Mouse (Mus musculus) MEL (cell line): ENCODE results near the gene Dydc1. TPM values are rescaled to one million over a fixed set of nuclear protein-coding genes. Genes with fewer than 3 reads are reported as not detected.

Source experiments
- DNase-seq: peaks from one replicate; pipeline ENCODE4 v3.0.0; 2011; ENCODE audit warnings: low read depth, low spot score
- H3K27ac ChIP-seq: 2 replicates; pipeline ENCODE4 v1.5.1; 2012; ENCODE audit warnings: low read depth, mild to moderate bottlenecking, control low read depth, low read length, moderate library complexity; ENCODE audit not compliant: control insufficient read depth
- H3K27me3 ChIP-seq, 2 experiments: fragments of 150-350 bp in 1 of 2; sonication (generic) in 1 of 2; 2 replicates each; pipeline ENCODE4 v1.6.1; 2012; ENCODE audit warnings: low read length in 2 of 2, mild to moderate bottlenecking in 2 of 2, improper control_type of control experiment in 1 of 2, moderate library complexity in 1 of 2; ENCODE audit not compliant: insufficient read depth in 2 of 2, control insufficient read depth in 1 of 2
- H3K36me3 ChIP-seq, 2 experiments: 2 replicates each; pipeline ENCODE4 v1.6.1; 2012 to 2014; ENCODE audit warnings: low read length in 2 of 2, improper control_type of control experiment in 1 of 2, inconsistent platforms in 1 of 2, mild to moderate bottlenecking in 1 of 2; ENCODE audit not compliant: insufficient read depth in 2 of 2, control insufficient read depth in 1 of 2
- H3K4me1 ChIP-seq, 2 experiments: fragments of 150-350 bp in 1 of 2; sonication (generic) in 1 of 2; 2 replicates each; pipeline ENCODE4 v1.6.1; 2012; ENCODE audit warnings: low read length in 2 of 2, improper control_type of control experiment in 1 of 2, mild to moderate bottlenecking in 1 of 2; ENCODE audit not compliant: insufficient read depth in 2 of 2, control insufficient read depth in 1 of 2
- H3K4me3 ChIP-seq, 2 experiments: fragments of 150-350 bp in 1 of 2; sonication (generic) in 1 of 2; 2 replicates each; pipeline ENCODE4 v1.5.1; 2012; ENCODE audit warnings: low read depth in 2 of 2, low read length in 2 of 2, mild to moderate bottlenecking in 2 of 2, moderate library complexity in 2 of 2, control low read depth in 1 of 2, improper control_type of control experiment in 1 of 2; ENCODE audit not compliant: control insufficient read depth in 1 of 2, insufficient read depth in 1 of 2
- H3K79me2 ChIP-seq: 2 replicates; pipeline ENCODE4 v1.6.1; 2012; ENCODE audit warnings: mild to moderate bottlenecking, low read length, moderate library complexity; ENCODE audit not compliant: control insufficient read depth, poor library complexity, insufficient read depth
- H3K9ac ChIP-seq: 2 replicates; pipeline ENCODE4 v1.6.1; 2012; ENCODE audit warnings: low read depth, mild to moderate bottlenecking, control low read depth, low read length, moderate library complexity; ENCODE audit not compliant: control insufficient read depth, poor library complexity, severe bottlenecking
- H3K9me3 ChIP-seq: fragments of 150-350 bp; sonication (generic); replicated peaks from 2 replicates; pipeline ENCODE4 v1.6.1; 2012; ENCODE audit warnings: mild to moderate bottlenecking, low read length, improper control_type of control experiment, moderate library complexity; ENCODE audit not compliant: insufficient read depth
- BHLHE40 ChIP-seq: IDR thresholded peaks from 2 replicates; pipeline ENCODE4 v1.6.1; 2012; ENCODE audit warnings: low read depth, mild to moderate bottlenecking, inconsistent platforms, low read length, improper control_type of control experiment, borderline replicate concordance
- CTCF ChIP-seq, 3 experiments: IDR thresholded peaks in 2 of 3; conservative IDR thresholded peaks in 1 of 3; 2 replicates each; pipeline ENCODE4 v1.5.1; 2011 to 2012; ENCODE audit warnings: low read length in 3 of 3, low read depth in 2 of 3, mild to moderate bottlenecking in 2 of 3, improper control_type of control experiment in 1 of 3, inconsistent platforms in 1 of 3, mixed read lengths in 1 of 3, moderate library complexity in 1 of 3; ENCODE audit not compliant: control insufficient read depth in 1 of 3, insufficient read depth in 1 of 3, poor library complexity in 1 of 3, severe bottlenecking in 1 of 3
- E2F4 ChIP-seq: IDR thresholded peaks from 2 replicates; pipeline ENCODE4 v1.6.1; 2011; ENCODE audit warnings: low read depth, low read length, improper control_type of control experiment, borderline replicate concordance
- EP300 ChIP-seq, 2 experiments: IDR thresholded peaks; 2 replicates each; pipeline ENCODE4 v1.6.1; 2011; ENCODE audit warnings: improper control_type of control experiment in 2 of 2, low read length in 2 of 2, low read depth in 1 of 2, mild to moderate bottlenecking in 1 of 2
- ETS1 ChIP-seq: IDR thresholded peaks from 2 replicates; pipeline ENCODE4 v1.6.1; 2012; ENCODE audit warnings: low read depth, mild to moderate bottlenecking, inconsistent platforms, low read length, improper control_type of control experiment, moderate library complexity
- GABPA ChIP-seq: IDR thresholded peaks from 2 replicates; pipeline ENCODE4 v1.6.1; 2012; ENCODE audit warnings: low read depth, mild to moderate bottlenecking, inconsistent platforms, low read length, improper control_type of control experiment, moderate library complexity
- GATA1 ChIP-seq: IDR thresholded peaks from 2 replicates; pipeline ENCODE4 v1.6.1; 2011; ENCODE audit warnings: low read depth, low read length, improper control_type of control experiment
- KAT2A ChIP-seq: conservative IDR thresholded peaks from 2 replicates; pipeline ENCODE4 v1.6.1; 2012; ENCODE audit warnings: low read depth, low read length, improper control_type of control experiment, inconsistent platforms
- MAFK ChIP-seq: IDR thresholded peaks from 2 replicates; pipeline ENCODE4 v1.6.1; 2011; ENCODE audit warnings: low read depth, mild to moderate bottlenecking, low read length, improper control_type of control experiment, borderline replicate concordance
- MAX ChIP-seq: IDR thresholded peaks from 2 replicates; pipeline ENCODE4 v1.6.1; 2011; ENCODE audit warnings: low read length, improper control_type of control experiment
- MAZ ChIP-seq: IDR thresholded peaks from 2 replicates; pipeline ENCODE4 v1.6.1; 2012; ENCODE audit warnings: low read depth, mild to moderate bottlenecking, inconsistent platforms, low read length, improper control_type of control experiment
- MEF2A ChIP-seq: IDR thresholded peaks from 2 replicates; pipeline ENCODE4 v1.6.1; 2014; ENCODE audit warnings: low read depth, mild to moderate bottlenecking, inconsistent platforms, low read length, improper control_type of control experiment; ENCODE audit not compliant: poor library complexity, insufficient replicate concordance, severe bottlenecking; ENCODE audit errors: extremely low read depth
- MYB ChIP-seq: IDR thresholded peaks from 2 replicates; pipeline ENCODE4 v1.6.1; 2011; ENCODE audit warnings: mild to moderate bottlenecking, low read depth, low read length, improper control_type of control experiment
- MYC ChIP-seq: IDR thresholded peaks from 2 replicates; pipeline ENCODE4 v1.6.1; 2011; ENCODE audit warnings: low read depth, mild to moderate bottlenecking, low read length, improper control_type of control experiment, moderate library complexity
- NRF1 ChIP-seq: IDR thresholded peaks from 2 replicates; pipeline ENCODE4 v1.6.1; 2014; ENCODE audit warnings: low read depth, mild to moderate bottlenecking, inconsistent platforms, low read length, improper control_type of control experiment, moderate library complexity; ENCODE audit not compliant: poor library complexity, insufficient read depth, severe bottlenecking
- POLR2A ChIP-seq, 2 experiments: IDR thresholded peaks; 2 replicates each; pipeline ENCODE4 v1.6.1; 2011 to 2012; ENCODE audit warnings: low read length in 2 of 2, mild to moderate bottlenecking in 2 of 2, control low read depth in 1 of 2, improper control_type of control experiment in 1 of 2, low read depth in 1 of 2, moderate library complexity in 1 of 2; ENCODE audit not compliant: control insufficient read depth in 1 of 2, insufficient read depth in 1 of 2, poor library complexity in 1 of 2
- POLR2AphosphoS2 ChIP-seq: IDR thresholded peaks from 2 replicates; pipeline ENCODE4 v1.6.1; 2011; ENCODE audit warnings: low read length, improper control_type of control experiment
- RCOR1 ChIP-seq: IDR thresholded peaks from 2 replicates; pipeline ENCODE4 v1.6.1; 2012; ENCODE audit warnings: low read depth, mild to moderate bottlenecking, inconsistent platforms, low read length, improper control_type of control experiment
- SMC3 ChIP-seq: IDR thresholded peaks from 2 replicates; pipeline ENCODE4 v1.6.1; 2011; ENCODE audit warnings: low read depth, low read length, improper control_type of control experiment
- TAL1 ChIP-seq: IDR thresholded peaks from 2 replicates; pipeline ENCODE4 v1.6.1; 2012; ENCODE audit warnings: mild to moderate bottlenecking, inconsistent platforms, low read length, moderate library complexity, mixed read lengths
- TCF12 ChIP-seq: IDR thresholded peaks from 2 replicates; pipeline ENCODE4 v1.6.1; 2014; ENCODE audit warnings: low read depth, mild to moderate bottlenecking, inconsistent platforms, low read length, improper control_type of control experiment, moderate library complexity
- UBTF ChIP-seq: IDR thresholded peaks from 2 replicates; pipeline ENCODE4 v1.6.1; 2012; ENCODE audit warnings: low read depth, mild to moderate bottlenecking, inconsistent platforms, low read length, improper control_type of control experiment, moderate library complexity, borderline replicate concordance; ENCODE audit not compliant: insufficient read depth
- USF1 ChIP-seq: IDR thresholded peaks from 2 replicates; pipeline ENCODE4 v1.6.1; 2014; ENCODE audit warnings: low read depth, mild to moderate bottlenecking, inconsistent platforms, low read length, improper control_type of control experiment, moderate library complexity
- USF2 ChIP-seq, 2 experiments: IDR thresholded peaks; 2 replicates each; pipeline ENCODE4 v1.6.1; 2011 to 2012; ENCODE audit warnings: improper control_type of control experiment in 2 of 2, low read length in 2 of 2, borderline replicate concordance in 1 of 2, inconsistent platforms in 1 of 2, low read depth in 1 of 2, mild to moderate bottlenecking in 1 of 2; ENCODE audit not compliant: insufficient read depth in 1 of 2
- ZMIZ1 ChIP-seq: IDR thresholded peaks from 2 replicates; pipeline ENCODE4 v1.6.1; 2012; ENCODE audit warnings: low read depth, mild to moderate bottlenecking, inconsistent platforms, low read length, improper control_type of control experiment, moderate library complexity
- ZNF384 ChIP-seq: IDR thresholded peaks from 2 replicates; pipeline ENCODE4 v1.6.1; 2012; ENCODE audit warnings: low read depth, mild to moderate bottlenecking, inconsistent platforms, low read length, improper control_type of control experiment
- polyA plus RNA-seq, 2 experiments: library from polyadenylated mRNA; stranded (reverse) in 1 of 2; unstranded in 1 of 2; fragments of >175 nt in 1 of 2; fragments of >200 nt in 1 of 2; gene quantifications; 2 replicates each; pipeline versions ENCODE4 v1.2.1 to v1.2.4; 2012; ENCODE audit warnings: low replicate concordance in 2 of 2, low read depth in 1 of 2; ENCODE audit not compliant: insufficient read length in 2 of 2, insufficient read depth in 1 of 2, missing spikeins in 1 of 2
- total RNA-seq: library from RNA; depleted of rRNA; stranded (reverse); fragments of 300-350 nt; gene quantifications from 2 replicates; pipeline ENCODE4 v1.2.3, GENCODE M21; 2012

The Dydc1 gene
- total and polyA plus RNA-seq, 3 experiments: not detected

- no peak for TF ChIP-seq MAFK
- TF ChIP-seq TCF12: peak; percentile 96
- no peak for TF ChIP-seq POLR2AphosphoS2
- no peak for TF ChIP-seq CTCF (IDR thresholded peaks at IDR 0.05 in 2 of 3, conservative IDR thresholded peaks at IDR 0.05 in 1 of 3; ENCODE audit: control insufficient read depth in 1 of 3, insufficient read depth in 1 of 3, low read depth in 2 of 3, low read length in 3 of 3, poor library complexity in 1 of 3, severe bottlenecking in 1 of 3)
- peak; percentile 54; the same call in 1 of the 2 replicates for TF ChIP-seq MAZ
- TF ChIP-seq MEF2A: peak; percentile 50; the same call in 1 of the 2 replicates
- TF ChIP-seq UBTF: no peak
- TF ChIP-seq RCOR1: peak; percentile 81
- TF ChIP-seq TAL1: peak; percentile 33; the same call in 1 of the 2 replicates
- TF ChIP-seq USF1: peak; percentile 69
- peak; percentile 98 for TF ChIP-seq ETS1
- peak; percentile 84 to 86 for TF ChIP-seq EP300 (IDR thresholded peaks at IDR 0.05; ENCODE audit: low read depth in 1 of 2, low read length in 2 of 2)
- TF ChIP-seq E2F4: no peak
- no peak for TF ChIP-seq MYB
- TF ChIP-seq USF2 (IDR thresholded peaks at IDR 0.05; ENCODE audit: borderline replicate concordance in 1 of 2, insufficient read depth in 1 of 2, low read depth in 1 of 2, low read length in 2 of 2): no peak
- no peak for TF ChIP-seq SMC3
- no peak; the same call in 1 of the 2 replicates for TF ChIP-seq KAT2A
- TF ChIP-seq ZNF384: peak; percentile 35; the same call in 1 of the 2 replicates
Observed at GRCm38 (mm10) chr14:41025594-41026284, 47.0 kb upstream of the Dydc1 start (continued).

- H3K79me2 ChIP-seq: no peaks in the 10 kb centered on the region
- no peak for TF ChIP-seq E2F4
- TF ChIP-seq ETS1: no peak
- no peak for TF ChIP-seq MYC
- TF ChIP-seq ZNF384: no peak
- no peak for TF ChIP-seq POLR2AphosphoS2
- TF ChIP-seq RCOR1: no peak
- TF ChIP-seq GATA1: no peak
- no peak for TF ChIP-seq MAZ
- TF ChIP-seq BHLHE40: no peak
- no peak for TF ChIP-seq TAL1
- no peak for TF ChIP-seq SMC3
- TF ChIP-seq ZMIZ1: no peak
- no peak for TF ChIP-seq UBTF
- TF ChIP-seq POLR2A (IDR thresholded peaks at IDR 0.05; ENCODE audit: control insufficient read depth in 1 of 2, insufficient read depth in 1 of 2, low read depth in 1 of 2, low read length in 2 of 2, poor library complexity in 1 of 2): no peak
- no peak for TF ChIP-seq MAX
- no peak for TF ChIP-seq USF2 (IDR thresholded peaks at IDR 0.05; ENCODE audit: borderline replicate concordance in 1 of 2, insufficient read depth in 1 of 2, low read depth in 1 of 2, low read length in 2 of 2)
- no peak for TF ChIP-seq CTCF (IDR thresholded peaks at IDR 0.05 in 2 of 3, conservative IDR thresholded peaks at IDR 0.05 in 1 of 3; ENCODE audit: control insufficient read depth in 1 of 3, insufficient read depth in 1 of 3, low read depth in 2 of 3, low read length in 3 of 3, poor library complexity in 1 of 3, severe bottlenecking in 1 of 3)
- no peak for TF ChIP-seq NRF1
- no peak for TF ChIP-seq EP300 (IDR thresholded peaks at IDR 0.05; ENCODE audit: low read depth in 1 of 2, low read length in 2 of 2)
- no peak for TF ChIP-seq GABPA
- no peak overlapping the region for H3K27ac ChIP-seq
- H3K4me1 ChIP-seq: peaks cover 8 to 18% of the 10 kb centered on the region in 2 experiments
- no peaks in the 10 kb centered on the region for H3K9me3 ChIP-seq
- no peak overlapping the region for H3K4me3 ChIP-seq
- H3K36me3 ChIP-seq: peaks cover 0 to 16% of the 10 kb centered on the region in 2 experiments; a peak in 2 of 4 replicates
- H3K27me3 ChIP-seq: no peaks in the 10 kb centered on the region
- no peak for DNase-seq
- no peak overlapping the region for H3K9ac ChIP-seq
Observed at GRCm38 (mm10) chr14:41029303-41029702, 43.4 kb upstream of the Dydc1 start.
